Mouse (Mus musculus) intestine, embryonic 14.5 days (tissue): ENCODE measurements around the gene Alk. TPM values are rescaled to one million over a fixed set of nuclear protein-coding genes. Genes with fewer than 3 reads are reported as not detected.

Source experiments
- ATAC-seq: fragments of 200-750 bp; cut with Nextera tagmentation; replicated peaks from 2 replicates; pipeline ENCODE4 v1.8.0; 2017; ENCODE audit warnings: low read depth, moderate number of reproducible peaks, moderate TSS enrichment, moderate library complexity; ENCODE audit not compliant: low FRiP score, low TSS enrichment
- DNase-seq: peaks from one replicate; pipeline ENCODE4 v3.0.0-alpha.2; 2018; ENCODE audit warnings: low spot score
- H3K27ac ChIP-seq: fragments of 300-500 bp; sonication (generic); 2 replicates; pipeline ENCODE4 v1.5.1; 2014; ENCODE audit warnings: low read depth, mild to moderate bottlenecking, control low read depth
- H3K27me3 ChIP-seq: fragments of 300-500 bp; sonication (generic); replicated peaks from 2 replicates; pipeline ENCODE4 v1.6.1; 2014; ENCODE audit warnings: low read length, control low read depth; ENCODE audit not compliant: control insufficient read depth, insufficient read depth
- H3K36me3 ChIP-seq: fragments of 300-500 bp; sonication (generic); 2 replicates; pipeline ENCODE4 v1.6.1; 2014; ENCODE audit warnings: low read length, control low read depth; ENCODE audit not compliant: control insufficient read depth, insufficient read depth
- H3K4me1 ChIP-seq: fragments of 300-500 bp; sonication (generic); replicated peaks from 2 replicates; pipeline ENCODE4 v1.6.1; 2014; ENCODE audit warnings: low read length, control low read depth, mixed read lengths; ENCODE audit not compliant: control insufficient read depth, insufficient read depth
- H3K4me2 ChIP-seq: fragments of 300-500 bp; sonication (generic); 2 replicates; pipeline ENCODE4 v1.6.1; 2014; ENCODE audit warnings: low read length
- H3K4me3 ChIP-seq: fragments of 300-500 bp; sonication (generic); 2 replicates; pipeline ENCODE4 v1.5.1; 2014; ENCODE audit warnings: low read depth, low read length, control low read depth, mixed read lengths
- H3K9ac ChIP-seq: fragments of 300-500 bp; sonication (generic); 2 replicates; pipeline ENCODE4 v1.6.1; 2014; ENCODE audit warnings: mild to moderate bottlenecking, low read length
- H3K9me3 ChIP-seq: fragments of 300-500 bp; sonication (generic); 2 replicates; pipeline ENCODE4 v1.6.1; 2016; ENCODE audit warnings: low read length, control low read depth; ENCODE audit not compliant: control insufficient read depth
- WGBS: fragments of 180-500 bp; shearing (Covaris S2); extraction: QIAGEN DNeasy Blood & Tissue Kit; methylation state at CpG from one replicate; pipeline ENCODE4 v1.1.7; 2014; 5-methylcytosine and 5-hydroxymethylcytosine counted together
- polyA plus RNA-seq: library from polyadenylated mRNA; unstranded; fragments of >200 nt; fragmentation: Nextera tagmentation; extraction: Ambion mirVana; gene quantifications from 2 replicates; pipeline ENCODE4 v1.2.1, GENCODE M21; 2014

Alk gene
- polyA plus RNA-seq, 1 experiment from 2014 or later: 0.61 TPM

GRCm38 (mm10) chr17:72278296-72278695, 326.1 kb downstream of the Alk start:
- H3K27ac ChIP-seq: no peak overlapping the region
- H3K9ac ChIP-seq: no peak overlapping the region
- H3K4me1 ChIP-seq: no peaks in the 10 kb centered on the region
- no peak overlapping the region for H3K4me2 ChIP-seq
- DNase-seq: no peak
- ATAC-seq: no peak
- H3K27me3 ChIP-seq: no peaks in the 10 kb centered on the region
- H3K36me3 ChIP-seq: no peaks in the 10 kb centered on the region
- no peak overlapping the region for H3K4me3 ChIP-seq
- no peaks in the 10 kb centered on the region for H3K9me3 ChIP-seq

- H3K9ac ChIP-seq: no peak overlapping the region
- no peak overlapping the region for H3K4me3 ChIP-seq
- ATAC-seq (no peak), DNase-seq (peak; percentile 55)
- no peaks in the 10 kb centered on the region for H3K27me3 ChIP-seq
- WGBS: 59% methylated on average over 6 of the region's 6 CpGs
- H3K4me1 ChIP-seq: no peaks in the 10 kb centered on the region
- no peaks in the 10 kb centered on the region for H3K36me3 ChIP-seq
- no peak overlapping the region for H3K27ac ChIP-seq
- H3K9me3 ChIP-seq: no peaks in the 10 kb centered on the region
- no peak overlapping the region for H3K4me2 ChIP-seq
These were observed 327.6 kb downstream of the Alk start for GRCm38 (mm10) chr17:72276778-72277177.

- H3K27me3 ChIP-seq: no peaks in the 10 kb centered on the region
- ATAC-seq (no peak), DNase-seq (no peak)
- no peak overlapping the region for H3K4me2 ChIP-seq
- WGBS: 58% methylated on average over 8 of the region's 8 CpGs
- H3K27ac ChIP-seq: no peak overlapping the region
- H3K4me1 ChIP-seq: no peaks in the 10 kb centered on the region
- H3K4me3 ChIP-seq: no peak overlapping the region
- no peaks in the 10 kb centered on the region for H3K36me3 ChIP-seq
- H3K9ac ChIP-seq: no peak overlapping the region
- no peaks in the 10 kb centered on the region for H3K9me3 ChIP-seq
These were observed 329.0 kb downstream of the Alk start for GRCm38 (mm10) chr17:72275391-72275904.

GRCm38 (mm10) chr17:72274205-72274604, 330.2 kb downstream of the Alk start:
- no peaks in the 10 kb centered on the region for H3K9me3 ChIP-seq
- H3K4me3 ChIP-seq: no peak overlapping the region
- H3K27me3 ChIP-seq: no peaks in the 10 kb centered on the region
- WGBS: 83% methylated on average over 5 of the region's 5 CpGs
- no peaks in the 10 kb centered on the region for H3K4me1 ChIP-seq
- no peak overlapping the region for H3K4me2 ChIP-seq
- no peaks in the 10 kb centered on the region for H3K36me3 ChIP-seq
- H3K27ac ChIP-seq: no peak overlapping the region
- DNase-seq (no peak), ATAC-seq (no peak)
- H3K9ac ChIP-seq: no peak overlapping the region

GRCm38 (mm10) chr17:72271640-72272039, 332.8 kb downstream of the Alk start:
- H3K9ac ChIP-seq: no peak overlapping the region
- DNase-seq (no peak), ATAC-seq (no peak)
- H3K9me3 ChIP-seq: no peaks in the 10 kb centered on the region
- WGBS: 82% methylated on average over 1 of the region's 1 CpGs
- H3K36me3 ChIP-seq: no peaks in the 10 kb centered on the region
- H3K4me2 ChIP-seq: no peak overlapping the region
- H3K27me3 ChIP-seq: no peaks in the 10 kb centered on the region
- H3K4me1 ChIP-seq: no peaks in the 10 kb centered on the region
- no peak overlapping the region for H3K27ac ChIP-seq
- H3K4me3 ChIP-seq: no peak overlapping the region

- peaks cover 14% of the 10 kb centered on the region; the same call in 1 of the 2 replicates for H3K4me1 ChIP-seq
- no peaks in the 10 kb centered on the region for H3K27me3 ChIP-seq
- H3K27ac ChIP-seq: no peak overlapping the region
- 80% methylated on average over 5 of the region's 5 CpGs for WGBS
- H3K4me3 ChIP-seq: no peak overlapping the region
- ATAC-seq: no peak
- no peak overlapping the region for H3K4me2 ChIP-seq
- no peak for DNase-seq
- H3K36me3 ChIP-seq: no peaks in the 10 kb centered on the region
- no peaks in the 10 kb centered on the region for H3K9me3 ChIP-seq
- no peak overlapping the region for H3K9ac ChIP-seq
These were observed 335.9 kb downstream of the Alk start for GRCm38 (mm10) chr17:72268529-72268928.

GRCm38 (mm10) chr17:72265171-72266022, 339.0 kb downstream of the Alk start:
- ATAC-seq (no peak), DNase-seq (peak; percentile 69)
- Histone ChIP-seq H3K36me3 (no peaks in the 10 kb centered on the region), H3K4me3 (no peak overlapping the region), H3K4me1 (peaks cover 14% of the 10 kb centered on the region; the same call in 1 of the 2 replicates), H3K9me3 (no peaks in the 10 kb centered on the region), H3K27me3 (no peaks in the 10 kb centered on the region), H3K27ac (no peak overlapping the region), H3K9ac (no peak overlapping the region), H3K4me2 (no peak overlapping the region)
- 58% methylated on average over 9 of the region's 9 CpGs for WGBS

- 89% methylated on average over 5 of the region's 5 CpGs for WGBS
- H3K36me3 ChIP-seq: no peaks in the 10 kb centered on the region
- H3K9me3 ChIP-seq: no peaks in the 10 kb centered on the region
- H3K4me3 ChIP-seq: no peak overlapping the region
- no peak overlapping the region for H3K27ac ChIP-seq
- no peak overlapping the region for H3K4me2 ChIP-seq
- H3K9ac ChIP-seq: no peak overlapping the region
- no peak for DNase-seq
- ATAC-seq: no peak
- H3K4me1 ChIP-seq: 0 out of 2 replicates have a peak, but pooled peaks cover 5% of the 10 kb centered on the region
- no peaks in the 10 kb centered on the region for H3K27me3 ChIP-seq
These were observed 351.0 kb downstream of the Alk start for GRCm38 (mm10) chr17:72253411-72253810.

- WGBS: 74% methylated on average over 4 of the region's 4 CpGs
These were observed 352.9 kb downstream of the Alk start for GRCm38 (mm10) chr17:72251554-72251953.

More at GRCm38 (mm10) chr17:72251554-72251953, 352.9 kb downstream of the Alk start:
- H3K9ac ChIP-seq: no peak overlapping the region
- no peaks in the 10 kb centered on the region for H3K9me3 ChIP-seq
- H3K4me3 ChIP-seq: no peak overlapping the region
- H3K27me3 ChIP-seq: no peaks in the 10 kb centered on the region
- DNase-seq (no peak), ATAC-seq (no peak)
- H3K27ac ChIP-seq: no peak overlapping the region
- H3K36me3 ChIP-seq: no peaks in the 10 kb centered on the region
- no peak overlapping the region for H3K4me2 ChIP-seq
- 0 out of 2 replicates have a peak, but pooled peaks cover 5% of the 10 kb centered on the region for H3K4me1 ChIP-seq
